Mouse (Mus musculus) stomach, postnatal 0 days (tissue): ENCODE data around the gene Pola1.

Source experiments
- CTCF ChIP-seq: IDR thresholded peaks from 2 replicates; pipeline ENCODE4 v1.5.1; 2016; ENCODE audit warnings: antibody characterized with exemption, low read depth, mild to moderate bottlenecking, moderate library complexity
- EP300 ChIP-seq: optimal IDR thresholded peaks from 2 replicates; pipeline ENCODE3; 2016; ENCODE audit warnings: antibody characterized with exemption

DNA sequence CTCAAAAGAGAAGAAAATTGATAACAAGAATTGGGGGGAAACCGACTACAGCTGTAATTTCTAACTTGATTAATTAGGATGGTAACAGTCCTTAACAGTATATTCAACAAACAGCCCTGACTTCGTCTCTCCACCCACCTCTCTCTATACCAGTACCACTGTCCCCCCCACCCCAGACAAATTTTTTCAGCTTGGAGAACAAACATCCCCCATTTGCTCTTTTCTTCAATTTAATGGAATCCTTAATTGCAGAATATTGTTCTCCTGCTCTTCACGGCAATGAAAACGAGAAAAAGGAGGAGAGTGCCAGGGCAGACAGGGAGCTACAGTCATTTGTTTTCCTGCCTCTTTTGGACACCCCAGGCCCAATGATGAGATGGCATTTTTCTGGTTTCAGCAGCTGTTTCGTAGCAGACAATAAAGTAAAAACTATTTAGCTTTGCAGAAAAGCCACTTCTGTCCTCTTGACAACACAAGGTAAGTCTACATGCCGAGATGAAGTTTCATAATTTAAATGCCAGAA is 202.2 kb downstream of the Pola1 start:
- TF ChIP-seq EP300 (no peak), CTCF (no peak)
